ENCODE assay signal across 25 mouse cellular contexts in the genomic region with DNA sequence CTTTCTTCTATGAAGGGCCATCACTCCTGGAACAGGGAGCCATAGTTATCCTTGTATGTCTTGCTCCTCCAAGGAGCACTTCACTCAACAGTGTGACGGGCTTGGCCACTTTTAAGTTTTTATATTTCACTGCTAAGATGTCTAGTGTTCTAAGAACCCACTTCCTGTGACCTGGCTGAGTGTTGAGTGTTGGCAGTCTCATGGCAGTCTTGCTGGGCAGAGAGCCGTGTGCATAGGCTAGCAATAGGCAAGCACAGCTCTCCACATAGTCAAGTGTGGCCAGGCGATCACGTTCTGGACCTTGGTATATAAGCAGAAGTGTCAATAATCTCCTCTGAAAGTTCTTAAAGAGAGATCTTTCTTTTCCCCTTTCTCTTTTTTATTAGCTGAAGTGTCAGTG. TPM values are rescaled to one million over a fixed set of nuclear protein-coding genes. Genes with fewer than 3 reads are reported as not detected.
A peak's percentile ranks its signal among the peaks of the same experiment; 100 is the strongest.
DNase-seq lines count a peak whose midpoint lies in the region; TF ChIP-seq lines count a peak whose summit lies in the region.
"Had no signal": no experiment of that assay in that cellular context is flagged by ENCODE, and none has a peak within 500 bp of the region (broad histone marks: within the 10 kb centered on the region; RNA-seq: fewer than 3 reads in every experiment).

No protein-coding gene starts in this region.

- TF ChIP-seq POLR2A in spleen, adult 2 months (IDR thresholded peaks at IDR 0.05; ENCODE audit: low read depth, low read length) = no peak

- no peaks in the 10 kb centered on the region for H3K36me3 ChIP-seq in spleen, adult 2 months (ENCODE audit: control insufficient read depth, insufficient read depth, low read length)
- H3K36me3 ChIP-seq: heart, embryonic 12.5 days; kidney, embryonic 15.5 days; limb, embryonic 12.5 days had no signal

- peak in 1 of 2 experiments; percentile 25 for DNase-seq in spleen, adult 2 months (ENCODE audit: low read depth in 1 of 2, low spot score in 2 of 2)
- no peak for DNase-seq in spleen, adult 12 weeks (ENCODE audit: low spot score)
- DNase-seq in T-cell, adult 2 months (ENCODE audit: low spot score) = peak; percentile 76
- DNase-seq in naive thymus-derived CD4-positive, alpha-beta T cell, adult 2 months (ENCODE audit: low read depth) = peak; percentile 84
- DNase-seq in thymus, postnatal 4 days = peak; percentile 40
- no peak for DNase-seq in right cerebral cortex, postnatal 25 days
- no peak for DNase-seq in kidney, adult 9 months
- DNase-seq: adrenal gland, postnatal 14 days; cerebellum, adult 2 months; heart, postnatal 14 days; kidney, postnatal 36 days; layer of hippocampus, postnatal 36 days; lung, embryonic 14.5 days; midbrain, embryonic 14.5 days; right cerebral cortex, adult 18-20 months had no signal

- no peak for TF ChIP-seq CTCF in spleen, adult 2 months (IDR thresholded peaks at IDR 0.05; ENCODE audit: extremely low read depth, insufficient read depth, insufficient read length, insufficient replicate concordance)

- H3K4me3 ChIP-seq in spleen, adult 2 months (ENCODE audit: extremely low read depth, insufficient read depth, insufficient read length) = no peak overlapping the region
- H3K4me3 ChIP-seq: forebrain, embryonic 13.5 days; heart, embryonic 12.5 days; kidney, embryonic 15.5 days; limb, embryonic 12.5 days; megakaryocyte, embryonic 14.5 days had no signal

- peaks cover 67% of the 10 kb centered on the region for H3K4me1 ChIP-seq in spleen, adult 2 months (ENCODE audit: control insufficient read depth, insufficient read depth, insufficient read length)
- H3K4me1 ChIP-seq: forebrain, embryonic 13.5 days; limb, embryonic 12.5 days had no signal

- 20% methylated on average over 4 of the region's 4 CpGs for WGBS in spleen, adult 2 months

- H3K27me3 ChIP-seq in spleen, adult 2 months (ENCODE audit: control insufficient read depth, insufficient read depth, low read length) = no peaks in the 10 kb centered on the region
- H3K27me3 ChIP-seq: forebrain, embryonic 13.5 days; heart, embryonic 12.5 days; kidney, embryonic 15.5 days; limb, embryonic 12.5 days had no signal

- peak overlapping the region; percentile 85 for H3K27ac ChIP-seq in spleen, adult 2 months (ENCODE audit: insufficient read depth, low read length)
- H3K27ac ChIP-seq: forebrain, embryonic 13.5 days; kidney, embryonic 15.5 days; limb, embryonic 12.5 days had no signal

RNA-seq across cellular contexts. Expression of gene Dusp2, which starts 17.8 kb away (rescaled TPM):
- 116 and 178 TPM in 2 replicates for polyA plus RNA-seq in spleen, adult 2 months (2012; rRNA removed)

RNA-seq across cellular contexts. Expression of gene Astl, which starts 20.3 kb away (rescaled TPM):
- polyA plus RNA-seq in spleen, adult 2 months (2012; rRNA removed) = 0.08 TPM in 2 replicates
- polyA plus RNA-seq: cerebellum, adult 2 months; forebrain, embryonic 13.5 days; frontal cortex, adult 2 months; heart, embryonic 12.5 days; hindbrain, embryonic 11.5 days; kidney, embryonic 15.5 days; limb, embryonic 12.5 days; liver, embryonic 11.5 days; lung, embryonic 14.5 days; midbrain, embryonic 14.5 days; neural tube, embryonic 14.5 days; testis, adult 2 months had no signal

RNA-seq across cellular contexts. Expression of gene Adra2b, which starts 44.9 kb away (rescaled TPM):
- 1.2 and 1.3 TPM in 2 replicates for polyA plus RNA-seq in spleen, adult 2 months (2012; rRNA removed)
- polyA plus RNA-seq: lung, embryonic 14.5 days had no signal

RNA-seq across cellular contexts. Expression of gene Stard7, which starts 48.1 kb away (rescaled TPM):
- 22.2 and 33.5 TPM in 2 replicates for polyA plus RNA-seq in spleen, adult 2 months (2012; rRNA removed)

Comparison
In these comparisons a context has a peak if more than half of its experiments do, and no peak if none do; other contexts are left out.
1. DNase-seq: peak in T-cell, adult 2 months (single experiment), naive thymus-derived CD4-positive, alpha-beta T cell, adult 2 months (single experiment) and thymus, postnatal 4 days (single experiment); none in spleen, adult 12 weeks (single experiment), right cerebral cortex, postnatal 25 days (single experiment) and kidney, adult 9 months (single experiment).